Mouse (Mus musculus): ENCODE data around the gene Cxcl13.

- no peak for TF ChIP-seq POLR2A (IDR thresholded peaks at IDR 0.05; ENCODE audit: control insufficient read depth, low read depth, low read length)
- no peak for TF ChIP-seq CTCF (IDR thresholded peaks at IDR 0.05; ENCODE audit: control insufficient read depth, insufficient read depth, insufficient replicate concordance, low read depth, low read length)
Measured at GRCm38 (mm10) chr5:95991339-95992292, 34.9 kb downstream of the Cxcl13 start.

All from testis, adult 2 months (tissue).